Mouse (Mus musculus): Measurements from ENCODE around the gene Ltb4r1.
"Not testable (repeated sequence)": the region's sequence is repeated elsewhere in the genome, so short reads cannot be mapped to it uniquely, and the experiment has no call there.

Gene Ltb4r1

DNA sequence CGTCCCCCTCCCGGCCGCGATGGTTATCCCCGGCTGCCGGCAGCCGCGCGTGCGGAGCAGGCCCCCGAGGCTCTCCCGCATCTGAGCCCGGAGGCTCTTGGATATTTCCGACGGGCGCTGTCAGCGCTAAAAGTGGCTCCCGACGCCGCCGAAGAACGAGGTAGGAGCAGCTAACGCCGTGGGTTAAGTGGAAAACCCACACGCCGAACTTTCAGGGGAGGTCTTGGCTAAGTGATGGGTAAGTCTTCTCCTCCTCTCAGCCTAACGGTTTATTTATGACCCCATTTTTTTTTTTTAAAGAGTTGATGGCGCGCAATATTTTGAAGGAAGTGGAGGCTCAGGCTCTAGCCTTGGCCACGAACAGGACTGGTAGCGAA, 19.9 kb upstream of the Ltb4r1 start:
- no peak for DNase-seq (ENCODE audit: low read depth, low spot score)

DNA sequence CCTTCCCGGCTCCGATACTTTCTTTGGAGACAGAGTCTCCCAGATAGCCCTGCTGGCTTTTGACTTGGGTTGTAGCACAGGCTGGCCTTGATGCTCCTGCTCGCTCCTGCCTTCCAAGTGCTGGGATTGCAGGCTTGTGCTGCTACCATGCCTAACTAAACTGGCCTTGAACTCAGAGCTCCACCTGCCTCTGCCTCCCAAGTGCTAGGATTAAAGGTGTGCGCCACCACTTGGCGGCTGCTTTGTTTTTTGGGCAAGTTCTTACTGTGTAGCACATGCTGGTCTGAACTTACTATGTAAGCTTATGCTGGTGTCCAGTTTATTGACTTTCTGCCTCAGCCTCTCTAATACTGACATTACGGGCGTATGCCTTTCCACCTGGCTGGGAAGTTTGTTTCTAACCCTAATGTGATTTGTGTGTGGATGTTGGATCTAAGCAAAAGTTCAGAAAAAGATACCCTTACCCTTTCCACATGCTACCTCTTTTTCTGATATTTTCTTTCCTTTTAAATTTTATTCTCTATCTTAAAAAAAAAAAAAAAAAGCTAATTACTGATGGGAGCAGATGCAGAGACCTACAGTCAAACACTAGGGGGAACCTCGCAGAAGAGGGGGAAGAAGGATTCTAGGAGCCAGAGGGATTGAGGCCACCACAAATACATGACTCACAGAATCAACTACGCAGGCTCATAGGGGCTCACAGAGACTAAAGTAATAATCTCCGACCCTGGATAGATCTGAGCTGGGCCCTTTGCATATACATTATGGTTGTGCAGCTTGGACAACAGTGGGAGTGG, 18.5 kb upstream of the Ltb4r1 start:
- no peak for DNase-seq (ENCODE audit: low read depth, low spot score)

DNA sequence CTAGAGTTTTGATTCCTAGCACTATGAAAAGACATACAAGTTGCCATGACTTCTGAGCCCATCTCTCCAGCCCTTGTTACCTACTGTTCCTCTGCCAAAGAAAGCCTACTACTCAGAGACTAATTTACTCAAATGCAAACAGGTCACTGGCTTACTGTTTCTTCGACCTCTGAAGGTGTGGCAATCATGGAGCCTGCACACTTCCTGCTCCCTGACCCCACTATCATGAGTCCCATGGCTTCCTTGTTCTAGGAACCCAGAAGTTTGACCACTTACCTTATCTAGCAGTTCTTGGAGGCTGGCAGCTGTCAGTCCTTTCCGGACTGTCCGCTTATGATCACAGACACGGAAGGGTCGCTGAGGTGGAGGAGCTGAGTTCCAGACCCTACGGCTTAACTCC, 8.2 kb upstream of the Ltb4r1 start:
- DNase-seq (ENCODE audit: low read depth, low spot score), result no peak

DNA sequence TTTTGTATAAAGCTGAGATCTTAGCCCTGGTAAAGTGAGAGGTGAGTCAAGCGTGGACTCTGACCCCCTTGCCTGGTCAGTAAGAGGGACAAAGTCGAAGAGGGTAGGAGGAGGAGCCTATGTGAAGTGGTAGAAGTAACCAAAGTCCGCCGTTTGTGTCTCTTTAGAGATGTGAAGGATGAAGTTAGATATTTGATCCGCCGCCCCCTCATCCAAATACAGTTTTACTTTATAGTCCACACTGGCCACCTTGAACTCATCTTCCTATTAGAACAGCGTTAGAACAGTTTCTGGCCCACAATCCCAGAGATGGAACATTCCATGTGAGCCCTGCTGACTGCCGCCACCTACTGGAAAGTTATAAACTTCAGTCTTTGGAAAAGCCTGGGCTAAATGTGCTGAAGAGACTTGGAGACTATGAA, 7.4 kb upstream of the Ltb4r1 start, which contains the start of gene Cideb:
TSS of gene Cideb (minus strand) at position 96 of the 422 bp plus-strand sequence.
- DNase-seq (ENCODE audit: low read depth, low spot score), result no peak

DNA sequence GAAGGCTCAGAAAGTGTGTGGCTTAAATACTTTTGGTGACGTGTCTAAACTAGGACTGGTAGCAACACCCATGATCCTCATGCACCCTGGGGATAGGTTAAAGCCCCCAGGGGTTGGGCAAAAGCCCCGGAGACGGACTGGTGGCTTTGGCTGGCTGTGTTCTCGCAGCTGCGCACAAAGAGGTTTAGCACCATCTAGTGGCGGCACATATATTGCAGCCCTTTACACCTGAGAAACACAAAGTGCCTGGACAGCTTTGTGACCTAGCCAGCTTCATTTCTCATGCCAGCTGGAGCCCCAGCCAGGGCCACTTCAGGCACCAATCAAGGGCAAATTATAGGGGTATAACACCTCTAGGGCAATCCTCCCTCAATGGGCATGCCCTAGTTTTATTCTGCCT, 5.6 kb upstream of the Ltb4r1 start:
- not testable (repeated sequence) for DNase-seq (ENCODE audit: low read depth, low spot score)

DNA sequence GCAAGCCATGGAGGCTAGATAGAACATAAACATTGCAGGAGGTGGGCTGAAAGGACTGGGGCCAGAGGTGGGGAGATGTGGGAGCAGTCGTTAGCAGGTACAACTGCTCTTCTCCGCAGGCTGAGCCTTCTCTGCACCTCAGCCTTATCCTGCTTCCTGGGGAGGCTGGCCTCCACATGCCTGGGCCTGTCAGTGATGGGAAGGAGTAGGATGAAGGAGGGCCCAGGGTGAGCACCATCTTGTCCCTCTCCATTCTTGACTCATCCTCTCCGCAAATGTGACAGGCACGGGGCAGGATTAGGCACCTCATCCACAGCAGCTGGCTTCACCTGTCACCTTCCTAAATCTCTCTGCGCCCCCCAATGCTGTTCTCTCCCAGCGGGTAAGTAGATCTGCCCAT, 4.6 kb upstream of the Ltb4r1 start, which contains the start of gene Ltb4r2:
TSS of gene Ltb4r2 (plus strand) at position 266 of the 400 bp plus-strand sequence.
- DNase-seq (ENCODE audit: low read depth, low spot score), result no peak

DNA sequence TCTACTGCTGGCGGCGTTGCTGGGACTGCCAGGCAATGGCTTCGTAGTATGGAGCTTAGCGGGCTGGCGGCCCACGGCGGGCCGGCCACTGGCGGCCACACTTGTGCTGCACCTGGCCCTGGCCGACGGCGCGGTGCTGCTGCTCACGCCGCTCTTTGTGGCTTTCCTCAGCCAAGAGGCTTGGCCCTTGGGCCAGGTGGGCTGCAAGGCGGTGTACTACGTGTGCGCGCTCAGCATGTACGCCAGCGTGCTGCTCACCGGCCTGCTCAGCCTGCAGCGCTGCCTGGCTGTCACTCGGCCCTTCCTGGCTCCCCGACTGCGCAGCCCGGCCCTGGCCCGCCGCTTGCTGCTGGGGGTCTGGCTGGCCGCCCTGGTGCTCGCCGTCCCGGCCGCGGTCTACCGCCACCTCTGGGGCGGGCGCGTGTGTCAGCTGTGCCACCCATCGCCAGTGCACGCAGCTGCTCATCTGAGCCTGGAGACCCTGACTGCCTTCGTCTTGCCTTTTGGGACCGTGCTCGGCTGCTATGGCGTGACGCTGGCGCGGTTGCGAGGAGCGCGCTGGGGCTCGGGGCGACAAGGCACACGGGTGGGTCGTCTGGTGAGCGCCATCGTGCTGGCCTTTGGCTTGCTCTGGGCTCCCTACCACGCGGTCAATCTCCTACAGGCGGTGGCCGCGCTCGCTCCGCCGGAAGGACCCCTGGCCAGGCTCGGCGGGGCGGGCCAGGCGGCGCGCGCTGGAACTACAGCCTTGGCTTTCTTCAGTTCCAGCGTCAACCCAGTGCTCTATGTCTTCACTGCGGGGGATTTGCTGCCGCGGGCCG, 3.6 kb upstream of the Ltb4r1 start:
- no peak for DNase-seq (ENCODE audit: low read depth, low spot score)

DNA sequence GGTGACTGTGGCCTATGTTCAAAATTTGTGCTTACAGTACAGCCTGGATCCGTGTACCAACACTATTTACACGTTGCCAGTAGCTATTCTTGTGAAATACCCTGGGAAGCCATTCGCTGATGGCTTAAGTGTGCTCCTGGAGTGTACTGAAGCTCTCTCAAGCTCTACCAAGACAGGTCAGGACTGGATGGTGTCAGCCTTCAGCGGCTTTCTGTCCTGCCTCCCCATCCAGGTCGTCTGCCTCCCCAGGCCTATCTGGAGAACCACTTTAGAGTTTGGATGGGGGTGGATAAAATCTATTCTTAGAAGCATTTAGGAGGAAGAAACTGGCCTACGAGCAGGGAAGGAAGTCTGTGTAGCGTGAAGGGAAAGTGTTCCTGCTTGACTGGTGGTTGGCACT, 2.6 kb upstream of the Ltb4r1 start:
- DNase-seq (ENCODE audit: low read depth, low spot score), result no peak

DNA sequence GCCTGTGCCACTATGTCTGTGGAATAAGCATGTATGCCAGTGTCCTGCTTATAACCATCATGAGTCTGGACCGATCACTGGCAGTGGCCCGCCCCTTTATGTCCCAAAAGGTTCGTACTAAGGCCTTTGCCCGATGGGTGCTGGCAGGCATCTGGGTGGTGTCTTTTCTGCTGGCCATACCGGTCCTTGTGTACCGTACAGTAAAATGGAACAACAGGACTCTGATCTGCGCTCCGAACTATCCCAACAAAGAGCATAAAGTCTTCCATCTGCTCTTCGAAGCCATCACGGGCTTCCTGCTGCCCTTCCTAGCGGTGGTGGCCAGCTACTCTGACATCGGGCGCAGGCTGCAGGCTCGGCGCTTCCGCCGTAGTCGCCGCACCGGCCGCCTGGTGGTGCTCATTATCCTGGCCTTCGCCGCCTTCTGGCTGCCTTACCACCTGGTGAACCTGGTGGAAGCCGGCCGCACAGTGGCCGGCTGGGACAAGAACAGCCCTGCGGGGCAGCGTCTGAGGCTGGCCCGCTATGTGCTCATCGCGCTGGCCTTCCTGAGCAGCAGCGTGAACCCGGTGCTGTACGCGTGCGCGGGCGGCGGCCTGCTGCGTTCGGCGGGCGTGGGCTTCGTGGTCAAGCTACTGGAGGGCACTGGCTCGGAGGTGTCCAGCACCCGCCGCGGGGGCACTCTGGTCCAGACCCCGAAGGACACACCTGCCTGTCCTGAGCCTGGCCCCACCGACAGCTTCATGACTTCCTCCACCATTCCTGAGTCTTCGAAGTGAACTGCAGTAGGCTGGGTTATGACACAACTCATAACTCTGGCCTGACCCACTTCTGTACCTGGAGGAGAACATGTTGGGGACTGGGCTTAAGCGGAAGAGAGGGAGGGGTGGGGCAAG, 2.0 kb downstream of the Ltb4r1 start:
- DNase-seq (ENCODE audit: low read depth, low spot score), result no peak

DNA sequence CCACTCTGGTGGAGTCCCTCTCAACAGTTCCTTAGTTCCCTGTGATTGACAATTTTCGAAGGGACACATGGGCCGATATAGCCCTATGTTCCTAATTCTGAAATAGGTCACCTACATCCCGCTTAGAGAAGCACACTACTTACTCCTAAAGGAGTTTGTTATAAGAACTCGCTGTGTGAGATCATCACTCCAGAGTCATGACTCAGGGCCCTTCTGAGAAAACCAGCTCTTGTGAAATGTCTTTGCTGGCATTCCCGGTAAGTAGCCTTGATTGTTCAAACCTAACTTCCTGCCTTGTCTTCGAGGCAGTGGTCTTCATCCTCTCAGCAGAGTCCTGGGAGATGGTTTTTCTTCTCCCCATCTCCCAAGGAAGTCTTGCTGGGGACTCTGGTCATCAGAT, 2.8 kb downstream of the Ltb4r1 start:
- DNase-seq (ENCODE audit: low read depth, low spot score), result no peak

DNA sequence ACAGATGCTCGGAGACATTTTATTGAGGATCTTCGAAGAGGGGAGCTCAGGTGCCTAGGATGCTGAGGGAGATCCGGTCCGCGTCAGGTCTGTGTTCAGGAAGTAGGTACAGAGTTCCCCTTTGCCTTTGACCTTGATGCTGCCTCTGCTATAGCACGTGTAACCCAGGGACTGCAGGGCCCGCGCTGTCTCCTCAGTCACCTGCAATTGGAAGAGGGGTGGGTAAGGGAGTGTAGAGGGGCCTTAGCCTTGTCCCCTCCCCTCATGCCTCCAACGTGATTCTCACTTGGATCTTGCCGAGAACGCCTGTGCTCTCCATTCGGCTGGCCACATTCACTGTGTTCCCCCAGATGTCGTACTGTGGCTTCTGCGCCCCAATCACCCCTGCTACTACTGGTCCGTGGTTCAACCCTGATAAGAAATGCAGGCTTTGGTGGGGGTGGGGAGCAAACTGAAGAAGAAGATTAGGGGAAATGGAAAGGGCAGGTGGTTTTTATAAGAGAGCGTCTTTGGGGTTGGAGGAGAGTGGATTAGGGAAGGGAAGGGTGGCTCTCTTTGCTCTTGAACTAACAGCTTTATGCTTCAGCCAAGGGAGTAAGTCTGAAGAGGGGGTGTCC, 3.4 kb downstream of the Ltb4r1 start:
- DNase-seq (ENCODE audit: low read depth, low spot score), result no peak

DNA sequence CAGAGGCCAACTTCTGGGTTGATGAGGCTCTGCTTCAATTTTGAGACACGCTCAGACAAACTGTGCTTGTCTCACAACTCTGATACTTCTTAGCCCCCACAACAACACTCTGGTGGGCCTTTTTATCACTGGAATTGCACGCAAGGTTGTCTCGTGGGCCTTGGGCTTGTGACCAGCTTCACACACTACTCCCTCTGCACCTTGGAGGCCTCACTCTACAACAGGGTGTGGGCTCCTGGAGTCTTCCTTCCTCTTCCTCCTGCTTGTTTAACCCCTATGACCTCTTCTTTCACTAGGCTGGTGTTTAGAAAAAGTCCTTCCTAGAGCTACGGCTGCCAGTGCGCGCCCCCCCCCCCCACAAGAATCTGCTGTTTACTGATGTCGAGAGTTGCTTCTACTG, 10.9 kb downstream of the Ltb4r1 start:
- no peak for DNase-seq (ENCODE audit: low read depth, low spot score)

DNA sequence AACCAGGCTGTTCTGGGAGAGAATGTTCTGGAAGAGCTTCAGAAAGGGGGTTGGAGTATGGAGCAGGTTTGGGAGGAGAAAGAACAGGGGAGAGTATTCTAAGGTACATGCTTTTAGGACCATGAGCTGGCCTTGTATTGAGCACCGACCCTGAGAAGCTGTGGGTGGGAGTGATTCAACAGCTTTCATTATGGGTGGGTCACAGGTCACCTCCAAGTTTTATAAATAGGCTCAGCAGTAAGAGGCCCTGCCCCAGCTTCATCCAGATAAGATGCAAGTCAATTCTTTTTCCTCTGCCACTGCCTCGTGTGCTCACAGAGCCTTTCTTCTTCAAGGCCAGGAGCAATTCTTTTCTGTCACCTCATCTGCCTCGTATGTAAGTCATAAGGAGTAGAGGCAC, 11.4 kb downstream of the Ltb4r1 start:
- DNase-seq (ENCODE audit: low read depth, low spot score), result no peak

DNA sequence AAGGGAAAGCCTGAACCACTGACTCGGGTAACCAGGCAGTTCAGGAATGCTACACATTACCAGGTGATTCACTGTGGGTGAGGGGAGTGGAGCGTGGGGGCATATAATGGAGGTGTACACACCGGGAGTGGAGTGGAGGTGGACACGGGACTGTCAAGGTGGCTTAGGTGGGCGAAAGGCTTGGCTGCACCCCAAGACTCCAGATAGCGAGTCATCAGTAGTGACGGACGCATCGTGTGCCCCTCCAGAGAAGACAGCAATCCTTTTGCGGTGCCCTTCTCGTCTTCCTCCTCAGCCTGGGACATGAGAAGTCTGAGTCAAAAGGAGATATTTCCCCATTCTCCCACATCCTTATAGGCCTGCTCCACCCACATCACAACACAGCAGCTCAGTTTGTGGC, 12.0 kb downstream of the Ltb4r1 start:
- DNase-seq (ENCODE audit: low read depth, low spot score), result no peak

DNA sequence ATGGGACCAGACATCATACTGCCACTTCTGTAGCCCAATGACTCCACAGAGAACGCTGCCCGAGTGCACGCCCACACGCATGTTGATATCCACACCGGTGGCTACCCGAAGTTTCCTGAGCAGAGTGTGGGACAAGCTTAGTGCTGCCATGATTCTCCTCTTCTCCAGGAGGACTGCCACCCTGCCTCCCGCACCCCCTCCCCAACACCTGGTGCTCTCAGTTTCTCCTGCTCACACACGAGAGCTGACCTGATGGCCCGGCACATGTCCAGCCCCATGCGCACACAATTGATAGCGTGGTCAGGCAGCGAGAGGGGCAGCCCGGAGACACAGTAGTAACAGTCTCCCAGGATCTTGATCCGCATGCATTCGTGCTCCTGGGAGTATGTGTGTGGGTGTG, 12.9 kb downstream of the Ltb4r1 start:
- DNase-seq (ENCODE audit: low read depth, low spot score), result no peak

DNA sequence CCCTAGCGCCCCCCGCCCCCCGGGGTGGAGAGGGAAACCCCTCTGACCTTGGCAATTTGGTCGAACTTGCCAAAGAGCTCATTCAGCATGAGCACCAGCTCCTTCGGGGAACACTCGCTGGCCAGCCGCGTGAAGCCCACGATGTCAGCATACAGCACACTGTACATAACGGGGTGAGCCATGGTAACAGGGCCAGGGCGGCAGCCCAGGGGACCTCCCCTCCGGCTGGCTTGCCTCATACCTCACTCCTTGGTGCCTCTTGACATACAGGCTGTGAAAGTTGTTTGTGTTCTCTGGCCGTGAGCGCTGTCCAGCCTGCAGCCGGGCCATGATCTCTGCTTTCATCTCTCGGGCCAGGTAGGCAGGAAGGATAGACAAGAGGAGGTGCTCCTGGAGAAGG, 13.9 kb downstream of the Ltb4r1 start:
- DNase-seq (ENCODE audit: low read depth, low spot score), result no peak

DNA sequence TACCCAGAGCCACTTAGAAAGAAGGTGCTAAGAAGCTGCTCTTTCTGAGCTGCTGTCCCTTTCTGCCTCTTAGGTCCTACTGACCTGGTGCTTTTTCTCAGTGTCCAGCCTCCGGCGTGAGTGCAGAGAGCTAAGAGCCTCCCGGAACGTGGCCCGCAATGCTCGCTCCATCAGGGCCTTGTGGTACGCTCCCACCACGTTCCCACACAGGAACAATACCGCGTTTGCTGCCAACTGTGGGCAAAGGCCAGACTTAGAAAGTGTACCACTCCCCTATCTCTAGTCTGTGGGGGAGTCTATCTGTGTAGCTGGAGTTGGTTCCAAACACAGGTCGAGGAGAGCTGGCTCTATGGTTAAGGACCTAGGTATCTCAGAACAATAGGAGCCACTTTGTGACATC, 15.0 kb downstream of the Ltb4r1 start:
- DNase-seq (ENCODE audit: low read depth, low spot score), result no peak

DNA sequence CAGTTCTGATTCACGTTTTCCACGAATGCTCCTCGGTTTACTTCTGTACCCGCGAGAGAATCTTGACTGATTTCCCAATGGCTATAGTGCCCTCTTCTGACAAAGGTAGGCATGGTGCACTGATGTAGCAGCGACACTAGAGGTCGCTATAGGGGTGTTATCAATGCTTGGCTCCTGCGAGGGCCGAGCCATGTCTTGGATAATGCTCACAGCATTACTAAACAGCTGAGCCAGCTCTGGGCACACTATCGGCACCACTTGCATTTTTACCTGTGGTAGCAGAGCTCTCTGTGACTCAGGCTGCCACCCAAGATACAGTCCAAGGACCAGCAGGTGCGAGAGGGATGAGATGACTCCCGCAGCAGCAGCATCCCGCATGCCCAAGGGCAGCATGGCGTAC, 15.5 kb downstream of the Ltb4r1 start:
- no peak for DNase-seq (ENCODE audit: low read depth, low spot score)

DNA sequence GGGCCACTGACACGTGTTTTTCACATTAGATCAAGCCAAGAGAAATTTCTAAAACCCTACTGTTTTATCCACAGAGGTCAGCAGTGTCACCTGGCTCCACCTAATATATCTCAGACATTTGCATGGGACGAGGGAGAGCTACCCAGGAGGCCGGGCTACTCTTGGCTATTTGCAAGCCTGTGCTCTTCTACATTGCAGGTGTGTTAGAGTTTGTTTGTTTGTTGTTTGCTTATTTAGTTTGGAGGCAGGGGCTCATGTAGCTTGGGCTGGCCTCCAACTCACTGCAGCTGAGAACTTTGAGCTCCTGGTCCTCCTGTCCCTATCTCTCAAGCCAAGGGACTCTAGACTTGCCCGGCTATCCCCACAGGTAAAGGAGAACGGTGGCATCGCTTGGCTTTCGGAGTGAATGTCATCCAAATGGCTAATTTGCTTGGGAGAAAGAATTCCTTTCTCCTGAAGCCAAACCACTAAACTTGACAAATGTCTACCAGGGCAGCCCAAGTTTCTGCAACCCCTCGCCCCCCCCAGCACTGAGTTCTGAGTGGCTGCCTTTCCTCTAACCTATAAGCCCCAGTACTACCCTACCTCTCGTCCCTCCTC, 16.7 kb downstream of the Ltb4r1 start:
- DNase-seq (ENCODE audit: low read depth, low spot score), result no peak

DNA sequence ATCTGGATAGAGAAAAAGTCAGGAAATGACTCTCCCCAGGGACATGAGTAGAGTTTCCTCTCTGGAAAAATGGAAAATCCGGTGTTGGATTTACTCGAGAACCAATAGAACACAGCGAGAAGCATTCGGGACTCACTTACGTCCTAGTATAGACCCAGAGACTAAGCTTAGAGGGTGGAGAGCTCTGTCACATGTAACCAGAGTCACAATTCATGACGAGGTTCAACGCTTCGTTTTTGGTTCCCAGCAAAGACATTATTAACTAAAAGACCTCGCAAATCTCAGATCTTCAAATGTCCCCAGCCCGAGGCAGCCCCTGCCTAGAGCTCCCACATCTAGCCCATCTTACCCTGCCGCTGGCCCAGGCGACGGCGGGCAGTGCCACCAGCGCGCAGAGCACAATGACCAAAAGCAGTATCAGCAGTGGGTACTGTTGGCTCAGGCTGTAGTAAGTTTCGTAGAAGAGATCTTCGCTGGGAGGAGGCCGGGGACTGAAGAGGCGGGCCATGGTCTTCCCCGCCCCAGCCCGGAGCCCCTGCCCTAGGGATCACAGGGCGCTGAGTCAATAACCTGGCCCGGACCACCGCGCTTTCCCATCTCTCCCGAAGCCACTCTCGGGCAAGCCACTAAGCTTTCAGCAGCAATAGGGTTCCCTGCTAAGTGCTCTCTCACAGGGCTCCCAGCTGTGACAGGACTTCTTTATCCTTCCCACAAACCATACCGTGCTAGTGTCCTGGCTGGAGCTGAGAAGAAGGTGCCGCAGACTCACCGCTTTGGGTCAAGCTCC, 17.6 kb downstream of the Ltb4r1 start:
- DNase-seq (ENCODE audit: low read depth, low spot score), result no peak

DNA sequence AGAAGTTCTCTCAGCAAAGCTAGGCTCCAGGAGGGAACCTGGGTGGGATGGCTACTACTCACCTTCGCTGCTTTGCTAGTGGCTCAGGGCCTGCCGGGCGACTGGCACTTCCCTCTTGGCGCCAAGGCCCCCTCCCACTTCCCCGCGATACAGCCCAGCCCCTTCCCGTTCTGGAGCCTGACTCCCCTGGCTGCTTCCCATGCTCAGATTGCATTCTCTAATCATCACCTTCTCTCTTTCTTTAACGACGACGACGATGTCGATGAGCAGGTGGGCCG, 18.1 kb downstream of the Ltb4r1 start, which contains the start of gene Adcy4:
TSS of gene Adcy4 (minus strand) at position 138 of the 278 bp plus-strand sequence.
- DNase-seq (ENCODE audit: low read depth, low spot score), result no peak

All from brain, embryonic 18.5 days (tissue).